Mouse (Mus musculus) left cerebral cortex, adult 18-20 months (tissue): ENCODE data around the gene Bean1. TPM values are rescaled to one million over a fixed set of nuclear protein-coding genes. Genes with fewer than 3 reads are reported as not detected.
"Not testable (repeated sequence)": the region's sequence is repeated elsewhere in the genome, so short reads cannot be mapped to it uniquely, and the experiment has no call there.

Source experiments
- DNase-seq, 2 experiments: peaks; one replicate each; pipeline ENCODE4 v3.0.0; 2021 to 2022; ENCODE audit warnings: low spot score in 2 of 2, mixed read lengths in 1 of 2
- total RNA-seq, 2 experiments: library from RNA; stranded (reverse); gene quantifications; 2 replicates each; pipeline ENCODE4 v1.2.3; 2021

The Bean1 gene
- total RNA-seq, 2 experiments from 2014 or later = 11.6 to 12.5 TPM

DNA sequence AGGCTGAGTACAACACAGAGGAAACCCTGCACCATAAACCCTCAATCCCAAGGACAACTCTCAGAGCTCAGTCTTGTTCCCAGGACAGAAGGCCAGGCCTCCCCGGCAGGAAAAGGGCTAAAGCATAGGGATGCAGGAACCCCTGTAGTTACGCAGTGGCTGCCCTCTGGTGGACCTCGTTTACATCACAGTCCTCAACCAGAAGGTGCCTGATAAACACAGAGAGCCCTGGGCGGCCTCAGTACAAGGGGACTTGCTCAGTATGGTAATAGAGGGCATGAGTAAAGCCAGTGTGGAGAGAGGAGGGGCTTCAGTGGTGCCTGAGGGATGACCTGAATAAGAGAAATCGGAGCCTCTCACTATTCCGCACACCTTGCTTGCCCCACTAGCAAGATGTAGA, 64.3 kb downstream of the Bean1 start:
- DNase-seq = no peak

DNA sequence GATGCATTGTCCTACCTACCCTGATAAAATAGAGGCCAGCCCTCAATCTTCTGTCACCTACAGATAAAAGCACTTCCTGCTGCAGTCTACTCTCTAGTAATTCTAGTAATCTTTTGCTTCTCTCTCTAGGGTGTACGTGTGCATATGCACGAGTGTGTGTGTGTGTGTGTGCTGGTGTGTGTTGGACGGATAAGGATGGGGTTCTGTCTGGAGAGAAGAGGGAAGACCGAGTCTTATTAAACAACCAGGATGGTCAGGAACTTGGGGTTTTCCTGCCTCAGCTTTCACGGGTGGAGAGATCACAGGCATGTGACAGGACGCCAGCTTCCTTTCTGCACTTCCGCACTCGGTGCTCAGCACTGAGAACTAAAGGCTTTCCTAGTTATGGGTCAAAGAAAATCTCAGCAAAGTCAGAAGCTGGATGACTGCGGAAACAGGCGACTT, 69.2 kb downstream of the Bean1 start:
- DNase-seq = no peak

GRCm38 (mm10) chr8:104242038-104242644, 71.9 kb downstream of the Bean1 start:
- DNase-seq = no peak

GRCm38 (mm10) chr8:104246621-104247020, 76.4 kb downstream of the Bean1 start:
- no peak for DNase-seq

GRCm38 (mm10) chr8:104247054-104247907, 77.0 kb downstream of the Bean1 start:
- DNase-seq = no peak

GRCm38 (mm10) chr8:104247908-104248275, 77.7 kb downstream of the Bean1 start:
- DNase-seq = no peak

- DNase-seq = peak; percentile 75 to 80
Measured at GRCm38 (mm10) chr8:104248276-104248675, 78.0 kb downstream of the Bean1 start, which contains the start of gene Tk2. Gene Tk2 (minus strand): TSS chr8:104248558.

DNA sequence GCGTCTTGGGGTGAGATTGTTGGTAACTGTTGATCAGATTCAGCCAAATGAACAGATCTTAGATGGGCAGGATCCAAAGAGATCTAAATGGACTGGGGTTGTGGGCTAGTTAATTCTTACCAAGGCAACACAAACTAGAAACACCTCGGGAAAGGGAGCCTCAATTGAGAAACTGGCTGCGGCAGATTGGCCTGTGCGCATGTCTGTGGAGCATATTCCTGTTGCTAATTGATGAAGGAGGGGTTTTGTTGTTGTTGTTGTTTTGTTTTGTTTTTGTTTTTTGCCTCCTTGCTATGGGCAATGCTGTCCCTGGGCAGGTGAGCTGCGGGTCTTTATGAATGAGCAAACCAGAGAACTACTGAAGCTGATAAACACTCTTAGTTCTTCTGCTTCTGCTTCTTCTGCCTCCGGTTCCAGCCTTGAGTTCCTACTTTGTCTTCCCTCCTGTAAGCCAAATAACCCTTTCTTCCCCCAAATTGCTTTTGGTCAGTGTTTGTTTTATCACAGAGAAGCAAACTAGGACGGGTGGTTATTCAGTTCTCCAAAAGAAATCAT, 79.3 kb downstream of the Bean1 start:
- DNase-seq = no peak

DNA sequence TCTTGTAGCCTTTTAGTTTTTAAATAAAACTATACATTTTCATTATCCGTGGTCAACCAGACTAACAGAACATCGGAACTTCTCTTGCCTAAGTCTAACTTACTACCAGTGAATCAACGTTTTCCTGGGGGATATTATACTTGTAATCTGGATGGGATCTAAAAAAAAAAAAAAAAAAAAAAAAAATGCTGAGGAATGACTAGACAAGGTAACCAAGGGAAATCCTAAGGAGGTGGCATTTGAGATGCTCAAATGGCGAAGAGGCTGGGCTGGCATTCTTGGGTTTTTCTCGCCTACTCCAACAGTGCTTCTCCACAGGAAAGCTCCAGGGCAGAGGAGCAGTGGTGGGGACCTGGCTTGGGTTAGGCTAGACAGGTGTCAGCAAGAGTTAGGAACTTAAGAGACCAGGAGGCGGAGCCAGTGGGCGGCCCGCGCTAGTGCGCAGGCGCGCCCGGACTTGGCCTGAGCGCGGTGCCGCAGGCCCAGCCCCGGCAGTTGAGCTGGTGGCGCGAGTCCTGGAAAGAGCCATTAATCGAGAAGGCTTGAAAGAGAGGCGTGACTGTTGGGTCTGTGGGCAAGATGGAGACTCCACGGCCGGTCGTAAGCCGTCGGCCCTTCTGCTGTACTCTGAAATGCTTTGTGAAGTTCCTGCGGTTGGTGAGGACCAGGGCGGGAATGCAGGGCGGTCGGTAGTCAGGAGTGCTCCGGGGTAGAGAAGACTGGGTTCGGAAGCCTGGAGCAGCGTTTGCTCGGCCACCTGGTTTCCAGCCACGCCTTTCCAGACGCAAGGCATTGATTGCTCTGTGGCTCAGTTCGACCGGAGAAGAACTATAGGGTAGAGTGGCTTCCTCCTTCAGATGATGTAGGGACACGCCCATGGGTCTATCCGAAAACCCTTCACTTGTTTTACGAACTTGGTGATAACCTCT, 80.5 kb downstream of the Bean1 start, which contains the start of gene Cklf:
Gene Cklf (plus strand): TSS at position 423 of the 929 bp plus-strand sequence.
- DNase-seq = peak; percentile 69 to 79

DNA sequence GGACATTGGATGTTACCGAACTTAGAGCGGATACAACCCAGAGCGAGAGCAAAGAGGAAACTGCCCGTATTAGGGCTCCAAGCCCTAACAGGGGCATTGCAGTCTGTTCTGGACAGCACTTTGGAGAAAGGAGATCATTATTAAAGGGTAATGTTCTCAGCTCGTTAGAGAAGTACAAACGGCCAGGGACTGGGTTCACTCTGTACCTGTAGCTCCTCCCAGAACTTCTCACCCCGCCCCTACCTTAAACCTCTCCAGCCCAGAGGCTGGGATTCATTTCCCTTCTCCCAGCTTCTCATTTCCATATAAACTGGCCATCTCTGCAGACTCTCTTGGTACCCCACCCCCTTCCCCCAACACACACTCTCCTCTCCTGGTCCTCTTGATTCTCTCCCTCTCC, 81.2 kb downstream of the Bean1 start:
- DNase-seq = no peak

DNA sequence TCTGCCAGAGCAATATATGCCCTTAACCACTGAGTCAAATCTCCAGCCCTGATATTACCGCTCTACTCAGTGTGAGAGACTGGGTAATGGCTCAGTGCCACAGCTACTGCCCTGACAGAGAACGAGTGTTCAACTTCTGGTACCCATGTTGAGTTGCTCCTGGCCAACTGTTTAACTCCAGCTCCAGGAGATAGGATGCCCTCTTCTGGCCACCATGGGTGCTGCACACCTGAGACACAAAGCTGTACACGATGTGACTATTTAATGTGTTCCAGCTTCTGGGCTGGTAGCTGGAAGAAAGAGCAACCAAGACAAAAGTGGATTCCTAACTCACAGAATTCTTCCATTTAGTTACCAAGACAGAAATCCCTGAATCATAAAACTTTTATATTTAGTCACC, 82.8 kb downstream of the Bean1 start:
- DNase-seq = peak in 1 of 2 experiments; percentile 1

- DNase-seq = not testable (repeated sequence)
Measured at GRCm38 (mm10) chr8:104261802-104262201, 91.6 kb downstream of the Bean1 start.

DNA sequence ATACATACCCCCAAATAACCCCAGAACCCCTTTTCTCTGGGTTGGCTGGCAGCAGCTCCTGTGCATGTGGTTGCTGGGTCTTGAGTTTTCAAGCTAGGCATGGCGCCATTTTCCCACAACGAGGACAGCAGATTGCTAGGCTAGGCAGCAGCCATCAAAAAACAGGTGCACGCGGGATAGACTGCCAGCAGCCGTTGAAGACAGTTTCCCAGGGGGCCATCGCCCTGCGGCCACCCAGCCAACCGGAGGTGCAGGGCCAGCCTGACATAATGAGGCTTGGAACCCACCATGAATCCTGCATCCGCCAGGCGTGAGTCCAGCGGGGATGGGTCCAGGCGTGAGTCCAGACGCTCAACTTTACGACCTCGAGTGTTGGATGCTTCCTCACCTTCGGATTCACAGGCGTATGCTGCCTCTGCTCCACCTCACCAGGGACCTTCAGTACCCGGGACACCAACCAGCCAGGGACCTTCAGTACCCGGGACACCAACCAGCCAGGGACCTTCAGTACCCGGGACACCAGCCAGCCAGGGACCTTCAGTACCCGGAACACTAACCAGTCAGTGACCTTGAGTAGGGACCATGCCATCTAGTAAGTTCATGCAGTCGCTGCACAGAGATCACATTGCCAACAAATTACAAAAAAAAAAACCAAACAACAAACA, 94.2 kb downstream of the Bean1 start:
- not testable (repeated sequence) for DNase-seq

GRCm38 (mm10) chr8:104268368-104268767, 98.1 kb downstream of the Bean1 start:
- no peak for DNase-seq

Other genes starting within 250 kb of the Bean1 start
- 10 to 100 TPM; 10.7 to 12.4 TPM for gene Cdh5, start 68.8 kb upstream of the Bean1 start, total RNA-seq
- gene Tk2, start 78.1 kb downstream of the Bean1 start, total RNA-seq = 10 to 100 TPM; 39.3 to 41.4 TPM
- 1 to 10 TPM; 5.7 to 8.5 TPM for gene Cklf, start 80.4 kb downstream of the Bean1 start, total RNA-seq
- gene Cmtm2a, start 122.7 kb downstream of the Bean1 start, total RNA-seq = not detected
- gene Gm45711, start 139.6 kb downstream of the Bean1 start, total RNA-seq = not detected
- gene Cmtm1, start 139.7 kb downstream of the Bean1 start, total RNA-seq = not detected
- gene Gm11020, start 151.1 kb downstream of the Bean1 start, total RNA-seq = not detected
- gene Cmtm2b, start 151.8 kb downstream of the Bean1 start, total RNA-seq = not detected
- 10 to 100 TPM in 1 of 2 experiments, 1 to 10 TPM in 1; 8.9 to 11.6 TPM for gene Cmtm3, start 169.0 kb downstream of the Bean1 start, total RNA-seq
- 10 to 100 TPM; 88.2 to 98.5 TPM for gene Cmtm4, start 225.4 kb downstream of the Bean1 start, total RNA-seq